Mouse (Mus musculus) olfactory bulb, adult 2 months (tissue): ENCODE measurements around the gene Slc25a22. TPM values are rescaled to one million over a fixed set of nuclear protein-coding genes. Genes with fewer than 3 reads are reported as not detected.

Experiments used
- H3K27ac ChIP-seq: fragments of 200-500 bp; 2 replicates; pipeline ENCODE4 v1.5.1; 2012; ENCODE audit warnings: low read depth, low read length; ENCODE audit not compliant: insufficient read depth
- H3K4me1 ChIP-seq: fragments of 200-500 bp; 2 replicates; pipeline ENCODE4 v1.6.1; 2012; ENCODE audit warnings: low read length; ENCODE audit not compliant: control insufficient read depth, insufficient read depth
- H3K4me3 ChIP-seq: fragments of 200-500 bp; 2 replicates; pipeline ENCODE4 v1.5.1; 2012; ENCODE audit warnings: mild to moderate bottlenecking, low read depth, low read length, moderate library complexity; ENCODE audit not compliant: insufficient read depth
- CTCF ChIP-seq: fragments of 200-500 bp; IDR thresholded peaks from 2 replicates; pipeline ENCODE4 v1.5.1; 2012; ENCODE audit warnings: low read depth, mild to moderate bottlenecking, low read length, moderate library complexity; ENCODE audit not compliant: insufficient read depth
- POLR2A ChIP-seq: fragments of 200-500 bp; IDR thresholded peaks from 2 replicates; pipeline ENCODE4 v1.6.1; 2012; ENCODE audit warnings: mild to moderate bottlenecking, low read depth, low read length, moderate library complexity; ENCODE audit not compliant: insufficient read depth
- whole genome bisulfite sequencing: fragments of 180-500 bp; shearing (Covaris S2); methylation state at CpG from one replicate; pipeline ENCODE4 v1.1.7; 2018; 5-methylcytosine and 5-hydroxymethylcytosine counted together
- polyA plus RNA-seq: library from polyadenylated mRNA; stranded (reverse); fragments of >200 nt; gene quantifications from 2 replicates; pipeline ENCODE4 v1.2.4, GENCODE M21; 2012; ENCODE audit warnings: low replicate concordance; ENCODE audit not compliant: missing spikeins, insufficient read depth, insufficient read length

The Slc25a22 gene
- polyA plus RNA-seq, 1 experiment, result not detected

GRCm38 (mm10) chr7:141475011-141475804 lies 37.5 kb upstream of the Slc25a22 start, which contains the start of the genes Polr2l and Tspan4:
TSS of gene Polr2l (minus strand) at chr7:141475132.
TSS of gene Tspan4 (plus strand) at chr7:141475240.
- Histone ChIP-seq H3K27ac (0 out of 2 replicates have a peak within 1 kb of the TSS, but pooled peaks have one; percentile 15), H3K4me3 (peak within 1 kb of the TSS; percentile 65), H3K4me1 (peaks cover 17% of the 10 kb centered on the region)
- TF ChIP-seq CTCF (0 out of 2 replicates have a peak, but pooled peaks have one; percentile 8), POLR2A (peak; percentile 77)
- WGBS, result under 1% methylated on average over 83 of the region's 87 CpGs

- WGBS, result 7% methylated on average over 5 of the region's 5 CpGs
- no peak for TF ChIP-seq POLR2A
- H3K4me3 ChIP-seq, result peak overlapping the region; percentile 65
- H3K4me1 ChIP-seq, result peaks cover 25% of the 10 kb centered on the region
- no peak overlapping the region for H3K27ac ChIP-seq
Observed at GRCm38 (mm10) chr7:141474160-141474559, 36.5 kb upstream of the Slc25a22 start.

- H3K27ac ChIP-seq, result no peak overlapping the region
- H3K4me1 ChIP-seq, result peaks cover 39% of the 10 kb centered on the region
- no peak overlapping the region for H3K4me3 ChIP-seq
- no peak for TF ChIP-seq POLR2A
- no peak for TF ChIP-seq CTCF
- 85% methylated on average over 6 of the region's 6 CpGs for WGBS
Observed at GRCm38 (mm10) chr7:141472763-141473162, 35.1 kb upstream of the Slc25a22 start.

GRCm38 (mm10) chr7:141472226-141472625 lies 34.5 kb upstream of the Slc25a22 start:
- TF ChIP-seq POLR2A (no peak), CTCF (no peak)
- no peak overlapping the region for H3K27ac ChIP-seq
- WGBS, result 80% methylated on average over 6 of the region's 6 CpGs
- peaks cover 44% of the 10 kb centered on the region for H3K4me1 ChIP-seq
- no peak overlapping the region for H3K4me3 ChIP-seq

- H3K4me3 ChIP-seq, result no peak overlapping the region
- H3K27ac ChIP-seq, result no peak overlapping the region
- TF ChIP-seq CTCF, result no peak
- TF ChIP-seq POLR2A, result no peak
- WGBS, result 74% methylated on average over 1 of the region's 1 CpGs
- peaks cover 42% of the 10 kb centered on the region for H3K4me1 ChIP-seq
Observed at GRCm38 (mm10) chr7:141471236-141471635, 33.5 kb upstream of the Slc25a22 start.

- TF ChIP-seq CTCF (no peak), POLR2A (no peak)
Observed at GRCm38 (mm10) chr7:141470637-141470944, 32.9 kb upstream of the Slc25a22 start.

GRCm38 (mm10) chr7:141469901-141470636 lies 32.4 kb upstream of the Slc25a22 start:
- no peak overlapping the region for H3K4me3 ChIP-seq
- WGBS, result 88% methylated on average over 18 of the region's 18 CpGs
- TF ChIP-seq CTCF, result no peak
- no peak for TF ChIP-seq POLR2A
- no peak overlapping the region for H3K27ac ChIP-seq
- H3K4me1 ChIP-seq, result peaks cover 35% of the 10 kb centered on the region

More at GRCm38 (mm10) chr7:141470637-141470944, 32.9 kb upstream of the Slc25a22 start:
- 97% methylated on average over 10 of the region's 10 CpGs for WGBS
- H3K4me3 ChIP-seq, result no peak overlapping the region
- H3K27ac ChIP-seq, result no peak overlapping the region
- peaks cover 37% of the 10 kb centered on the region for H3K4me1 ChIP-seq

GRCm38 (mm10) chr7:141469352-141469751 lies 31.7 kb upstream of the Slc25a22 start:
- Histone ChIP-seq H3K4me3 (no peak overlapping the region), H3K27ac (no peak overlapping the region), H3K4me1 (peaks cover 35% of the 10 kb centered on the region)
- TF ChIP-seq CTCF (no peak), POLR2A (no peak)
- 90% methylated on average over 6 of the region's 6 CpGs for WGBS

- 12% methylated on average over 8 of the region's 8 CpGs for WGBS
- Histone ChIP-seq H3K4me1 (peaks cover 33% of the 10 kb centered on the region), H3K4me3 (no peak overlapping the region), H3K27ac (no peak overlapping the region; the same call in 1 of the 2 replicates)
- no peak for TF ChIP-seq POLR2A
- no peak for TF ChIP-seq CTCF
Observed at GRCm38 (mm10) chr7:141468522-141469211, 31.0 kb upstream of the Slc25a22 start.
